Mouse (Mus musculus): Measurements from ENCODE around the gene Cyp17a1. TPM values are rescaled to one million over a fixed set of nuclear protein-coding genes. Genes with fewer than 3 reads are reported as not detected.

The Cyp17a1 gene
- total RNA-seq, 2 experiments from 2014 or later = not detected

- DNase-seq (ENCODE audit: low spot score in 2 of 2) = no peak
These were observed 53.5 kb downstream of the Cyp17a1 start for GRCm38 (mm10) chr19:46619518-46619917.

- DNase-seq (ENCODE audit: low spot score in 2 of 2) = no peak
These were observed 54.0 kb downstream of the Cyp17a1 start for GRCm38 (mm10) chr19:46619001-46619400.

- DNase-seq (ENCODE audit: low spot score in 2 of 2) = no peak
These were observed 54.6 kb downstream of the Cyp17a1 start for GRCm38 (mm10) chr19:46618322-46618721.

- DNase-seq (ENCODE audit: low spot score in 2 of 2) = no peak
These were observed 55.6 kb downstream of the Cyp17a1 start for GRCm38 (mm10) chr19:46617361-46617760.

Other genes with a start within 250 kb of the Cyp17a1 start
- 10 to 100 TPM; 40.4 to 41.4 TPM for gene Trim8, start 171.5 kb downstream of the Cyp17a1 start, total RNA-seq (2021)
- gene Arl3, start 100.0 kb downstream of the Cyp17a1 start, total RNA-seq (2021) = 10 to 100 TPM; 34.8 to 37.9 TPM
- 10 to 100 TPM in 1 of 2 experiments, 1 to 10 TPM in 1; 7.8 to 11.2 TPM for gene Sfxn2, start 99.8 kb downstream of the Cyp17a1 start, total RNA-seq (2021)
- 10 to 100 TPM; 52.4 to 57.2 TPM for gene Wbp1l, start 74.1 kb downstream of the Cyp17a1 start, total RNA-seq (2021)
- gene Borcs7, start 16.7 kb upstream of the Cyp17a1 start, total RNA-seq (2021) = 10 to 100 TPM; 12.5 to 12.6 TPM
- gene As3mt, start 34.3 kb upstream of the Cyp17a1 start, total RNA-seq (2021) = 10 to 100 TPM; 51.0 to 56.2 TPM
- 1 to 10 TPM; 5.9 to 6.5 TPM for gene Cnnm2, start 88.4 kb upstream of the Cyp17a1 start, total RNA-seq (2021)